Mouse (Mus musculus) right cerebral cortex, postnatal 36 days (tissue): ENCODE results near the gene Gfm2.
"Not testable (repeated sequence)": the region's sequence is repeated elsewhere in the genome, so short reads cannot be mapped to it uniquely, and the experiment has no call there.

Experiments
- DNase-seq, 2 experiments: peaks; one replicate each; pipeline ENCODE4 v3.0.0; 2022; ENCODE audit warnings: low spot score in 2 of 2, mixed read lengths in 1 of 2

Gene Gfm2

GRCm38 (mm10) chr13:97137466-97138400 is at the start of gene Gfm2, which contains the start of gene Nsa2:
Gfm2 (plus strand) TSS chr13:97137937.
Nsa2 (minus strand) TSS chr13:97137937.
- peak; percentile 88 to 89 for DNase-seq

DNA sequence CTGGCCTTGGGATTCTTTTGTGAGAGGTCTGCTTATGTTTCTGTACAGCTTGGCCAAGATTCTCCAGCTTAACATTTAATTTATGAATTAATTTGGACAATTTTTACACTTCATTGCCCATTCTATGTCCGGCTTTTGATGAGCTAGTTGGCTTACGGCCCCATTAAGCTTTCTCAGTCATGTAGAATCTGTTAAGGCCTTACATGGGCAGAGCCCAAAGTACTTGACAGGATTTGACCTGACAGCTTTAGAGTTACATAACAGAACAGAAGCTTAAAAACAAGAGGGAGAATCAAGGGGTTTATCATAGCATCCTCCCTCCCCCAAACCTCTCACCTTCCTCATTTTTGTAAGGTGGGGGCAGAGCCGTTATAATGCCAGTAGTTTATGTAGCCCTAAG is 49.6 kb upstream of the Gfm2 start:
- DNase-seq, result no peak

- no peak for DNase-seq
Observed at GRCm38 (mm10) chr13:97095726-97096125, 42.0 kb upstream of the Gfm2 start.

DNA sequence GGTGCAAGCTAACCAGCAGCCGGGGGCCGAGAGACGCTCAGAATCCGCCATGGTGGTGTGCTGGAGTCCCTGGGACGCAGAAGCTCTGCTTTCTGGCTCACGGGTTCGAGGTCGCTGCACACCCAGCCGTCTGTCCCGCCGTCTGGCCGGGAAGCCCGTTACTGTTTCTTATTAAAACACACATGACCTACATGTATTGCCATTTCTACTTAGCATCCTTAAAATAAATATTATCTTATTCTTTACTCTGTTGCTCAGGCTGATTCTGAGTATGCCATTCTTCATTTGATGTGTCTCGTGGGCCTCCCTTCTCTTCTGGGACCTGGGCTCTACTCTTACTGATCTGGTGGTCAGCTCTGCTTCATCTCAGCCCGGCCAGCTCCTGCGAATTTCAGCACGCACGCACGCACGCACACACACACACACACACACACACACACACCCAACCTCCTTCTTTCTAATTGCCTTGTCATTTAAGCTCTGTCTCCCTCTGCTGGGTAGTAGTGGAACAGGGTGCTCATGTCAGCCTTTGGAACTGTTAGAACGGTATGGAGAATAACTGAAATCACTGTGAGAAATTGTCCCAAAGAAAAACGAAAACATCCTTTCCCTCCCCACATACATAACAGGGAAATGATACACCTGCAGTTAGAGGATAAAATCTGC is 38.4 kb upstream of the Gfm2 start, which contains the start of gene Gm6169:
Gm6169 (minus strand) TSS at position 51 of the 666 bp plus-strand sequence.
- peak; percentile 45 to 47 for DNase-seq

DNA sequence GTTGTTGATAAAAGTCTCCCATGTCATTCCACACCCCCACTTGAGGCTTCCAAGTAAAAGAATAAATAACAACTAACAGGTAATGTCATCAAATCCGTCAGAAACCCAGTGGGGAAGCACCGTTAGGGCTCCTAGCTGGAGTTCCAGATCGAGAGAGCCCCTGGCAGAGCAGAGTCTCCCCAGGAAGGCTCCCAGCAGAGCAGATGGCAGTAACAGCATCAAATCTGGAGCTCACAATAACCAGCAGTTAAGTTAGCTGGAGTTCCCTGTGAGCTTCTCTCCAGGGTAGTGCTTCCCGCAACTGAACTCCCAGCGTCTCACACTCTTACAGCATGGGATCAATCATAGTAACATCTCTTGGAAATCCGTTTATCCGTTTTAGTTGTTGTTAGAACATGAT is 32.7 kb upstream of the Gfm2 start:
- no peak for DNase-seq

DNA sequence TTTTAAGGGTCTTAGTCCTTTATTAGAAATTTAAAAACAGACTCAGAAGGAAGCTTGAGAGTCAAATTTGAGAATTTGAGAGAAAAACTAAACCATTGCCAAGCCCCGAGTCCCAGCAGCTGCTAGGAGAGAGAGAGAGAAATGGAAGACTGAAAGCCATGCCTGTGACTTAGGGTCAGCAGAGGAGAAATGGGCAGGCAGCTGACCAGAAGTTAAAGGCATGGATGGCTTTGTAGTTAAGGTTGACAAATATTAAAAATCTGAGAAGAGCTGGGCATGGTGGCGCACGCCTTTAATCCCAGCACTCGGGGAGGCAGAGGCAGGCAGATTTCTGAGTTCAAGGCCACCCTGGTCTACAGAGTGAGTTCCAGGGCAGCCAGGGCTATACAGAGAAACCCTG is 30.0 kb upstream of the Gfm2 start:
- DNase-seq, result not testable (repeated sequence)

DNA sequence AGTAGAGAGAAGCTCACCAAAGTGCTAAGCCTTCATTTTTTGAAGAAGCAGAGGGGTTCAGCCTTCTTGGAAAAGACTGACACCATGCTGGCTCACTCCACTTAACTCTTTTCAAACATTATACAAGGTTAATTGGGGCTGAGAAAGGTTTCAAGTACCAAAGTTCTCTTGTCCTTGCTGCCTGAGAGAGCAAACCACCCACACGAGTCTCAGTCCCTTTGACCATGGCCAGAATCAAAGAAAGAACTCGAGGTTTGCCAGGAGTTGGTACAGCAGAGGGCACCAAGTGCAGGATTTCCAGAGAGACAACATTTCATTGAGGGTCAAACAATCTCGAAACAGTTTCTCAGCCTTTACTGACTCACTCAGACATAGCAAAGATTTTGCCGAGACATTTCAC is 28.7 kb upstream of the Gfm2 start:
- DNase-seq, result no peak

DNA sequence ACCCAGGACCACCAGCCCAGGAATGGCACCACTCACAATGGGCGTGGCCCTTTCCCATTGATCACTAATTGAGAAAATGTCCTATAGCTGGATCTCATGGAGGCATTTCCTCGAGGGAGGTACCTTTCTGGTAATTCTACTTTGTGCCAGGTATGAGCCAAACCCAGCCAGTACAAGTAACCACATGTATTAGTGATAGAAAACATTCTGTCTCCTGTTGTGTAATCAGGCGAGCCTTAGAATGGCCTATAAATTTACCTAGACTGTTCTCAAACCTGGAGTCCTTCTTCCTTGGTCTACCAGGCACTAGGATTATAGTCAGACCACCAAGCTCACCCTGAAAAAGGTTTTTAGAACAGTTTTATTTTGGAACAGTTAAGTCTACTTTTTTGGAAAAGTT is 16.4 kb upstream of the Gfm2 start:
- no peak for DNase-seq

DNA sequence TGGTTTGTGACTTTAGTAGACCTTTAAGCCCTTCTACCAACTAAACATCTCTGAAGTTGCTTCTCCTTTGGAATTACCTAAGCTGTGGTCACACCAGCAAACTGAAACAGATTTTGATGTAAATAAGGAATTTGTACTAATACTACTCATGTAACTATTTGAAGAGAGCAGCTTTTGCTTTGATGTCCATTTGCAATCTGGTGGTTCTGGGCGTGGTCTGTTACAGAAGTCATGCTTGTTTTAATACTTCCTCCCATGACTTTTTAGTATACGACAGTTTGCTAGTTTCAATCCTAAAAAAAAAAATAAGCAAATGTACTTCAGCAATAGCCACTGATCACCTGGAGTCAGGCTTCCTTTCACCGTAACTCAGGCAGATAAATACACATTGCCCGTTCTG is 8.1 kb upstream of the Gfm2 start:
- DNase-seq, result not testable (repeated sequence)

GRCm38 (mm10) chr13:97130413-97130812 is 7.3 kb upstream of the Gfm2 start:
- not testable (repeated sequence) for DNase-seq

DNA sequence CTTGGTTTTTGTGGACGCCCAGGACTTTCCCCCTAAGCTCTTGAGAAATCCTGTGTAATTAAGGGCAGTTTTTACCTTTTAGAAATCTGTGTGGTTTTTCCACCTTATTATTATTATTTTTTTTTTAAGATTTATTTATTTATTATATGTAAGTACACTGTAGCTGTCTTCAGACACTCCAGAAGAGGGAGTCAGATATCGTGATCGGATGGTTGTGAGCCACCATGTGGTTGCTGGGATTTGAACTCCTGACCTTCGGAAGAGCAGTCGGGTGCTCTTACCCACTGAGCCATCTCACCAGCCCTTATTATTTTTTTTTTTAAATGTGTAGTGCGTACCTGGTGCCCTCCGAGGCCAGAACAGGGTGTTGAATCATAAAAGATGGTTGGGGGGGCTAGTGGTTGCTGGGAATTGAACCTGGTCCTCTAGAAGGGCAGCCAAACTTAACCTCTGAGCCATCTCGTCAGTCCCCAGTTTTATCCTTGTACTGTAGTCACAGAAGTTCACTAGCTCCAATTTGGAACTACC is 731 bp downstream of the Gfm2 start:
- not testable (repeated sequence) for DNase-seq

DNA sequence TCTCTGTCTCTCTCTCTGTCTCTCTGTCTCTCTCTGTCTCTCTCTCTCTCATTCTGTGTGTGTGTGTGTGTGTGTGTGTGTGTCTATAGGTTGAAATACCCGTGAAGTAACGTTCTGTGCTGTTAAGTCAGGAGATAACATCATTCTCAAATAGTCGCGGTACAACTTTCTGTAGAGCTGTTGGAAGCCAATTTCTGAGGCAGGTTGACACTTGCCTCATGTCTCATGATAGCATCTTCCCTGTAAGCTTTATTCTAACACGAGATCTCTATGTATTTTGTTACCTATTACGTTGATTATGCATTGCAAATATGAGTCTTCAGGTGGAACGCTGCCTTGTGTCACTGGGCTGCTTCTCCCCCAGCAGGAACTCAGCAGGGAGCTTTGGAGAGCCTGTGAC is 4.6 kb downstream of the Gfm2 start:
- no peak for DNase-seq

- DNase-seq, result no peak
Observed at GRCm38 (mm10) chr13:97145834-97146233, 8.1 kb downstream of the Gfm2 start.

DNA sequence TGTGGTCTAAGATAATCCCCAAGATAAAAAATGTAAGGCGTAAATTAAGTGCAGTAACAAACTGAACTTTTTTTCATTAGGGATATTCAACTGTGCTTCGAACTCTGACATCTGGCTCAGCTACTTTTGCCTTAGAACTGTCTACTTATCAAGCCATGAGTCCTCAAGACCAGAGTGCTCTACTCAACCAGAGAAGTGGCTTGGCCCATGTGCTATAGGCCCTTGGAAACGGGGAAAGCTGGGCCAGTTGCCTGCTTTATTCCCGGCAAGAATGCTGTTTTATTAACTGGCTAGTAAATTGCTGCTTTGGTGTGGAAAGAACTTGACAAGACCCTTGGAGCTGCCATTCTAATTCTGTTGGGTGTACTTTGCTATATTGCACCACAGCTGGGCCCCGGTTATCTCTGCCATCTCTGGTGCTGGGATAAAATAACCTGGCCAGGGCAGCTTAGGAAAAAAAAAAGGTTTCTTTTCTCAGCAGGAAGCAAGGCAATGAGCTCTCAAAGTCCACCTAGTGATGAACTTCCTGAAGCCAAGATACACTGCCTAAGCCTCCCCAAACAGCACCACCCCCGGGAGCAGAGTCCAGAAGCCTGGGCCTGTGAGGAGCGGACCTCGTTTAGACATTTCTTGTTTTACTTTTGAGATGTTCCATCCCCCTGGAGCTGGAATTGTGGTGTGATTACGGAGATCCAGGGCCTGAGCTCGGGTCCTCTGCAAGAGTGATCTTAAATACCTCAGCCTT is 38.0 kb downstream of the Gfm2 start:
- no peak for DNase-seq

GRCm38 (mm10) chr13:97176731-97177130 is 39.0 kb downstream of the Gfm2 start:
- no peak for DNase-seq

- DNase-seq, result no peak
Observed at GRCm38 (mm10) chr13:97178943-97179342, 41.2 kb downstream of the Gfm2 start.

GRCm38 (mm10) chr13:97180113-97180828 is 42.5 kb downstream of the Gfm2 start:
- DNase-seq, result no peak

DNA sequence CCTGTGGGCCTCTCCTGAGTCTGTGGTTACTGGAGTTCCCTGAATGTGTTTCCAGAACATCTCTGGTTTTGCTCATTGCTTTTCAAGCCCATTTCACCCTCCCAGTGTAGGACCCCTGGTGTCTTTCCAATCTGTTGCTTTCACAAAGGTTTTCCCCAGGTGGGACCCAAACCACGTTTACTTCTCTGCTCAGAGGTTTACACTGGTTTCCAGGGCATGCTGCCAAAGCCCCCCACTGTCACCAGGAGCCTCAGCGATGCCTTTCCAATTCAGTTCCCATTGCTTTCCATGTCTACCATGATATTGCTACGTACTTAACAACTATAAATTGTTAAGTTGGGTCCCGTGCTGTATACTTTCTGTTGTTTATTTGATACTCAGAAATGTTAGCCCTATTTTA is 45.1 kb downstream of the Gfm2 start:
- no peak for DNase-seq

GRCm38 (mm10) chr13:97184168-97184567 is 46.4 kb downstream of the Gfm2 start:
- no peak for DNase-seq

DNA sequence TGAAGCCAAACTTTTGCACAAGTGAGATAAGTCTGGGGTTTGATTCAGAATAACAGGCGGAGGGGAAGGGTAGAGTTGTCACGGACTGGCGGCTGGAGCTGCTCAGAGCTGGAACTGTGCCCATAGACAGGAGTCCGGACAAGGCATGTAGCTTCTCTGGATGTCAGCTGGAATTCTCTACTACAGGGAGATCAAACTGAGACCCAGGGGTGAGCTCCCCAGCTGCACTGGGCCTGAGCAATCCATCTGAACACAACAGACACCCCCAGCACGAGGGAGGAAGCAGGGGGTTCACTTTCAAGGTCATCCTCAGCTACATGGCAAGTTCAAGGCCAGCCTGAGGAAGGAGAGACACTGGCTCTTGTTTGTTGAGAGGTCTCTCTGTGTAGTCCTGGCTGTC is 46.9 kb downstream of the Gfm2 start:
- DNase-seq, result no peak

GRCm38 (mm10) chr13:97186346-97186745 is 48.6 kb downstream of the Gfm2 start:
- no peak for DNase-seq
